Mouse (Mus musculus): ENCODE measurements at regions not wholly inside any gene's neighbourhood (a gene's known extent, or its start where the extent isn't known, plus 50 kb on each side); places are given as distances from the start of the nearest gene placed in this dataset.

- TF ChIP-seq CTCF (conservative IDR thresholded peaks at IDR 0.05; ENCODE audit: insufficient read depth, insufficient read length, low read depth, low read length), result no peak
- no peak for TF ChIP-seq POLR2A (IDR thresholded peaks at IDR 0.05; ENCODE audit: low read depth, low read length)
Measured at GRCm38 (mm10) chr3:53992993-53993392, 129.4 kb upstream of the Ufm1 start.
